Mouse (Mus musculus): ENCODE measurements around the gene Birc5. TPM values are rescaled to one million over a fixed set of nuclear protein-coding genes. Genes with fewer than 3 reads are reported as not detected.

The Birc5 gene
- polyA plus RNA-seq, 1 experiment from 2014 or later, result 37.9 TPM

DNA sequence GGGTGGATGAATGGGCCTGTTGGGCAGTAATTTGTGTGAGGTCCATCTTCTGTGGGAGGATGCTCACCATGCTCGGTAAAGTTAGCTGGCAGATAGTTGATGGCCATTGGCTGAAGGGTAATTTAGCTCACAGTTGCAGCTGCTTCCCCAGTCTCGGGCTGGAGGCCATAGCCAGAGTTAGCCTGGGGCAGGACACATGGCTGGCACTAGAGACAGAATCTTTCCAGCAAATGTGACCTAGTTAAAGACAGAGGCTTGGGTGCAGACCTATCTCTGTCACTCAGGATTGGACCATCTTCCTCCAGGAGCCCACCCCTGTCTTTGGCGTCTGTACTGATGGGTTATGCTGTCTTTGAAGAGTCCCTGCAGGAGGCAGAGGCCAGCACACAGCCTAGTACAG is 9.3 kb downstream of the Birc5 start:
- no peak overlapping the region for H3K27ac ChIP-seq (ENCODE audit: low read depth, low read length)
- 49% methylated on average over 3 of the region's 3 CpGs for WGBS

DNA sequence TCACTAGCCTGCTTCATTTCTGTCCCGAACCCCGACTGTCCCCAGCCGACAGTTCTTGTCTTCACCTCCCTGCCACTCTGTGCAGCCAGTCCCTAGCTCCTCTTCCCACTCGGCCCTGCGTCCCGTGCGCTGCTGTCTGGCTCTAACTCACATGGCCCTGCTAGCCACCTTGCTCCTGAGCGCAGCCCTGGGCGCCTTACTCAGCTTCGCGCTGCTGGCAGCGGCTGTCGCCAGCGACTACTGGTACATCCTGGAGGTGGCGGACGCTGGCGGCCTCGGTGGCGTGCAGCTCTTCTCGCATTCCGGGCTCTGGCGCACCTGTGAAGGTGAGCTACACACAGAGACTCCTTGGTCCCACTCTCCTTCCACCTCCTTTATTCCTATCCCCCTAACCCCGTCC is 11.6 kb downstream of the Birc5 start, which contains the start of gene Tmem235:
TSS of gene Tmem235 (plus strand) at position 152 of the 400 bp plus-strand sequence.
- peak within 1 kb of the TSS; percentile 27; the same call in 1 of the 2 replicates for H3K4me2 ChIP-seq (ENCODE audit: low read length)
- WGBS, result 5% methylated on average over 23 of the region's 23 CpGs
- H3K9me3 ChIP-seq (ENCODE audit: control insufficient read depth, low read length), result no peaks in the 10 kb centered on the region
- H3K27me3 ChIP-seq (replicated peaks; ENCODE audit: control insufficient read depth, insufficient read depth, low read length), result peaks cover 10% of the 10 kb centered on the region; the same call in 1 of the 2 replicates
- no peak for ATAC-seq
- peak within 1 kb of the TSS; percentile 22 for H3K9ac ChIP-seq (ENCODE audit: low read depth, low read length)
- no peak within 1 kb of the TSS; the same call in 1 of the 2 replicates for H3K4me3 ChIP-seq (ENCODE audit: low read length)
- H3K4me1 ChIP-seq (ENCODE audit: control insufficient read depth, insufficient read depth, low read depth, low read length), result peaks cover 2% of the 10 kb centered on the region; the same call in 1 of the 2 replicates
- no peaks in the 10 kb centered on the region for H3K36me3 ChIP-seq (ENCODE audit: control insufficient read depth, insufficient read depth, low read length)
- H3K27ac ChIP-seq (ENCODE audit: low read depth, low read length), result no peak within 1 kb of the TSS

More for the DNA sequence above, 9.3 kb downstream of the Birc5 start:
- H3K4me2 ChIP-seq (ENCODE audit: low read length), result no peak overlapping the region
- H3K9ac ChIP-seq (ENCODE audit: low read depth, low read length), result no peak overlapping the region
- H3K9me3 ChIP-seq (ENCODE audit: control insufficient read depth, low read length), result no peaks in the 10 kb centered on the region
- peaks cover 10% of the 10 kb centered on the region; the same call in 1 of the 2 replicates for H3K27me3 ChIP-seq (replicated peaks; ENCODE audit: control insufficient read depth, insufficient read depth, low read length)
- H3K4me3 ChIP-seq (ENCODE audit: low read length), result no peak overlapping the region
- H3K36me3 ChIP-seq (ENCODE audit: control insufficient read depth, insufficient read depth, low read length), result no peaks in the 10 kb centered on the region
- ATAC-seq, result 0 out of 2 replicates have a peak, but pooled peaks have one; percentile 14
- peaks cover 2% of the 10 kb centered on the region; the same call in 1 of the 2 replicates for H3K4me1 ChIP-seq (ENCODE audit: control insufficient read depth, insufficient read depth, low read depth, low read length)

DNA sequence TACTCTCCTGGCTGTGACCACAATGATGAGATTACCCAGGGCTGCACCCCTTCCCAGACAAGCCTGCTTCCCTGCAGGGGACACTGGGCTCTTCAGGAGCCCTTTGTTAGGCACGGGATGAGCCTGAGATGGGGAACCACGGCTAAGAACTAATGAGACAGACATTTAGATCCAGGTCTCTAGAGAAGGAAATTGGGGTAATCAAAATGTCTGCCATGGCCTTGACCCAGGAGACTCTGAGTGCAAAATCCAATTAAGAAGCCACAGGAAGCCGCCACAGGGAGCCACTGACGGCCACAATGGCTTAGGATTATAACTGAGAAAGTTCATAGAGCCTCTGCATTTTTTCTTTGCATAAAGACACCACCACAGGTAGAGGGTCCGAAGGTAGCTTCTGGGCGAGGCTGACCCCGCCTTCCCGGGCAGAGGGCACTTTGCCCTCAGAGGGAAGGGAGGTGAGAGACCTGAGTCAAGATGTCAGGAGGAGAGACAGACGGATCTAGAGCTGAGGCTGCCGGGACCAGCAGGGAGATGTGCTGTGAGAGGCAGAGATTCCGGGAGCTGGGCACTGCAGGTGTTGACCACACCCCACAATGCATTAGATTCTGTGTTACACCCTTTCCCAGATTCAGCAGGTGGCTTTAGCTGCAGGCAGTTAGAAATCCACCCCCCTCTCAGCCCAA is 14.3 kb downstream of the Birc5 start:
- peaks cover 10% of the 10 kb centered on the region; the same call in 1 of the 2 replicates for H3K27me3 ChIP-seq (replicated peaks; ENCODE audit: control insufficient read depth, insufficient read depth, low read length)
- H3K4me3 ChIP-seq (ENCODE audit: low read length), result no peak overlapping the region
- H3K9ac ChIP-seq (ENCODE audit: low read depth, low read length), result no peak overlapping the region
- H3K9me3 ChIP-seq (ENCODE audit: control insufficient read depth, low read length), result no peaks in the 10 kb centered on the region
- H3K4me2 ChIP-seq (ENCODE audit: low read length), result no peak overlapping the region
- peaks cover 8% of the 10 kb centered on the region for H3K4me1 ChIP-seq (ENCODE audit: control insufficient read depth, insufficient read depth, low read depth, low read length)
- WGBS, result 39% methylated on average over 11 of the region's 11 CpGs
- H3K27ac ChIP-seq (ENCODE audit: low read depth, low read length), result no peak overlapping the region
- H3K36me3 ChIP-seq (ENCODE audit: control insufficient read depth, insufficient read depth, low read length), result no peaks in the 10 kb centered on the region
- no peak for ATAC-seq

DNA sequence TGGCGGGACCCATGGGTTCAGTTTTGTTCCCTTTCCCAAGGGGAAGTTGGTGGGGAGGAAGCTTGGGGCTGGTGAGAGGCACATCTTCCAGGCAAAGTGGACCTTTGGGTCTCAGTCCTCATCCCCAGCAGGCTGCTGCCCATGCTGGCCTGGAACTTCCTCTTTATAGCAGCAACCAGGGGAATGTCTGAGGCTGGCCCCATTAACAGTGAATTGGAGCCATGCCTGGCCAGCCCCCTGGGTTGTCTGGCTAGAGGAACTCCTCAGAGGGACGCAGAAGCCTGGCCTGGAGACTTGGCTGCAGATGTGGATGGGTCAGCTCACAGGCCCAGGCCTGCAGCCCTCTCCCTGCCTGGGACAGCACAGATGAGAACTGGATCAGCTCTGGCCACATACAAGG is 15.8 kb downstream of the Birc5 start:
- no peak overlapping the region for H3K4me3 ChIP-seq (ENCODE audit: low read length)
- H3K9ac ChIP-seq (ENCODE audit: low read depth, low read length), result no peak overlapping the region
- no peak overlapping the region for H3K27ac ChIP-seq (ENCODE audit: low read depth, low read length)
- WGBS, result 62% methylated on average over 2 of the region's 2 CpGs
- no peak overlapping the region for H3K4me2 ChIP-seq (ENCODE audit: low read length)
- no peaks in the 10 kb centered on the region for H3K36me3 ChIP-seq (ENCODE audit: control insufficient read depth, insufficient read depth, low read length)
- no peak for ATAC-seq
- peaks cover 10% of the 10 kb centered on the region; the same call in 1 of the 2 replicates for H3K27me3 ChIP-seq (replicated peaks; ENCODE audit: control insufficient read depth, insufficient read depth, low read length)
- peaks cover 8% of the 10 kb centered on the region for H3K4me1 ChIP-seq (ENCODE audit: control insufficient read depth, insufficient read depth, low read depth, low read length)
- H3K9me3 ChIP-seq (ENCODE audit: control insufficient read depth, low read length), result no peaks in the 10 kb centered on the region

DNA sequence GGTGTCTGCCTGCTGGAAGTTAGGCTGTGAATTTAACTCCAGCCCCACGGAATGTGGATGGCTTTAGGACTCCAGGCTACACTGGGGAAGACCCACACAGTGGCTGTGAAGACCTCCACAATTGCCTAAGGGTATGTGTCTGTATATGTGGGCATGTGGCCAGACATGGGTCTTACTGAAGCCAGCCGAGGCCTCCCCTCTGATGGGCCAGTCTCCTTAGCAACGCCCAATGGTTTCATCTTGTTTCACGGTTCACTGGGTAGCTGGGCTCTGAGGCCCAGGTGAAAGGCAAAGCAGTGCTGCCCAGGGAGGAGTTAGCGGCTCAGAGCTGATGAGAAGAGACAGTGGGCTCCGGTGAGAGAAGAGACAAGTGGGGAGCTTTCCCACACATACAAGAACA is 16.9 kb downstream of the Birc5 start:
- Histone ChIP-seq H3K4me2 (ENCODE audit: low read length) (no peak overlapping the region), H3K9ac (ENCODE audit: low read depth, low read length) (no peak overlapping the region), H3K27me3 (replicated peaks; ENCODE audit: control insufficient read depth, insufficient read depth, low read length) (peaks cover 3% of the 10 kb centered on the region; the same call in 1 of the 2 replicates), H3K4me3 (ENCODE audit: low read length) (no peak overlapping the region), H3K27ac (ENCODE audit: low read depth, low read length) (no peak overlapping the region), H3K4me1 (ENCODE audit: control insufficient read depth, insufficient read depth, low read depth, low read length) (peaks cover 9% of the 10 kb centered on the region), H3K9me3 (ENCODE audit: control insufficient read depth, low read length) (no peaks in the 10 kb centered on the region), H3K36me3 (ENCODE audit: control insufficient read depth, insufficient read depth, low read length) (no peaks in the 10 kb centered on the region)
- WGBS, result 9% methylated on average over 6 of the region's 6 CpGs
- 0 out of 2 replicates have a peak, but pooled peaks have one; percentile 18 for ATAC-seq

DNA sequence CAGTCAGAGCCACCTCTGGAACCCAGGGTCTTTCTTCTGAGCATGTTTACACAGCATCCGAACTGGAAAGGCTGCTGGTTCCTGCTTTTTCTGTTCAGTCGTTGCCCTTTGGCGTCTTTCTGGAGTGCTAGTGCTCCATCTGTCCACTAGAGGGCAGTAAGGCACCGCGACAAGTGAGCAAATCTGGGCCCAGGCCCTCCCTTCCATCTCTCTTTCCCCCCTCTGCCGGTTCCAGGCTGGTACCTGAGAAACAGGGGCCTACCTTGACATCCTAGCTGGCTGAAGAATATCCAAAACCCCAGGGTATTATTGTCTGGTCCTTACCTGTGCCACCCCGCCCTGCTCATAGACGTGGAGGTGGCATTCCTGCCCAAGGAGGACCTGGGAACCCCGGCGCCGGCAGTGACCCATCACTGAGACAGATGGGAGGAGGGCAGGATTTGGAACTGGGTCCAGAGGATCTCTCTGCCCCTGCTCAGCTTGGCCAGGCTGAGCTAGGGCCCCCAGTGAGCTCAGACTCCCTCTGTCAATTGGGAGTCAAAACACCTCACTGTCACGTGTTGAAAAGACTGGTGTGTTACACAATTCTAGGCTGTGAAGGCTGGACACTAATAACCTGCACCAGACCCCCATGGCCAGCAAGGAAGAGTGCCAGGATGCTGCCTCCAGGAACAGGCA is 21.8 kb downstream of the Birc5 start:
- Histone ChIP-seq H3K4me3 (ENCODE audit: low read length) (no peak overlapping the region), H3K36me3 (ENCODE audit: control insufficient read depth, insufficient read depth, low read length) (no peaks in the 10 kb centered on the region), H3K4me2 (ENCODE audit: low read length) (no peak overlapping the region), H3K9me3 (ENCODE audit: control insufficient read depth, low read length) (no peaks in the 10 kb centered on the region), H3K27me3 (replicated peaks; ENCODE audit: control insufficient read depth, insufficient read depth, low read length) (no peaks in the 10 kb centered on the region), H3K9ac (ENCODE audit: low read depth, low read length) (0 out of 2 replicates have a peak overlapping the region, but pooled peaks have one; percentile 20), H3K27ac (ENCODE audit: low read depth, low read length) (no peak overlapping the region), H3K4me1 (ENCODE audit: control insufficient read depth, insufficient read depth, low read depth, low read length) (peaks cover 12% of the 10 kb centered on the region)
- ATAC-seq, result peak; percentile 29
- 32% methylated on average over 12 of the region's 12 CpGs for WGBS

DNA sequence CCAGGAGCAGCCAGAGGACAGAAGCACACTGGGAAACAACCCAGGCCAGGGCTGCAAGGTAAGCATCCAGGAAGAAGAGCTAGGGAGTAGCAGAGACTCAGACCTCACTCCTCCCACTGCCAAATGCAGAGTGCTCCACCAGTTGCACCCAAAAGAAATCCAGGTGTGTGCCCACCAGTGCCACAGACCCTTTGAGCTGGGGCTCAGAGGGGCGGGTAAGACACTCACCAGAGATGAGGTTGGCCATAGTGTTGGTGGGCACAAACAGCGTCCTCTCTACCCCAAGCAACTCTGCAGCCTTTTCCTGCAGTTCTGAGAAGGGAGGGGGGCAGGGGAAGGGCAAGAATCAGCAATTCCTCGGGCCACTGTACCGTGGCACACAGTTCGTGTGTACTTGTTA is 22.3 kb downstream of the Birc5 start:
- H3K36me3 ChIP-seq (ENCODE audit: control insufficient read depth, insufficient read depth, low read length), result no peaks in the 10 kb centered on the region
- H3K9ac ChIP-seq (ENCODE audit: low read depth, low read length), result no peak overlapping the region
- H3K27ac ChIP-seq (ENCODE audit: low read depth, low read length), result no peak overlapping the region
- H3K4me1 ChIP-seq (ENCODE audit: control insufficient read depth, insufficient read depth, low read depth, low read length), result peaks cover 7% of the 10 kb centered on the region
- H3K4me3 ChIP-seq (ENCODE audit: low read length), result no peak overlapping the region
- no peak for ATAC-seq
- H3K27me3 ChIP-seq (replicated peaks; ENCODE audit: control insufficient read depth, insufficient read depth, low read length), result no peaks in the 10 kb centered on the region
- H3K4me2 ChIP-seq (ENCODE audit: low read length), result no peak overlapping the region
- H3K9me3 ChIP-seq (ENCODE audit: control insufficient read depth, low read length), result no peaks in the 10 kb centered on the region
- WGBS, result 76% methylated on average over 5 of the region's 5 CpGs

DNA sequence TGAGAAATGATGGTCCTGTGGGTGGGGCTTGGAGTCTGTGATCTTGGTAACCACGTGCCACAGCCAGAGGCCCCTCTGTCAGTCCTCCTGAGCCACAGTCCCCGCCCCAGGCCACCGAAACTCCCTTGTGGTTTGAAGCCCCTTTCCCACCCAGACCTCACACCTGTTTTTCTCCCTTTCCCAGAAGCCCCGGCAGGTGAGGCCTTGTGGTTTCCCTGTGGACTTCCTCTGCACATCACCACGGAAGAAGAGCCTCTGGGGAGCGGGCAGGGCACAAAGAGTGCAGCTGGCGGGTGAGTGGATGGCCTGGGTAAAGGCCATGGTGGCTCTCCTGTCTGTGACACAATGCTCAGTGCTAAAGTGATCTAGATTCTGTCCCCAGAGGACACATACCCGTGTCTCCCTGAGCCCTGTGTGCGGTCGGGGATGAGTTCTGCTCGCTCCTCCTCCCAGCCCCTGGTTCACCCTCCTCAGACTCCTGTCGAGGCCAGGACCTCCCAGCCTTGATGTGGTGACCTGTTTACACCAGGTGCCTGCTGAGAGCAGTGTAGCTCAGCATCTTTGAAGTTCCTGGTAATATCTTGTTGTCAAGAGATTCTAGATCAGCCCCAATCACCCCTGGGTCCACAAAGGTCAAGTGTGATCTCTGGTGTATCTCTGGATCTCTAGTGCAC is 23.0 kb downstream of the Birc5 start:
- Histone ChIP-seq H3K4me2 (ENCODE audit: low read length) (peak overlapping the region; percentile 76), H3K27ac (ENCODE audit: low read depth, low read length) (no peak overlapping the region), H3K4me1 (ENCODE audit: control insufficient read depth, insufficient read depth, low read depth, low read length) (peaks cover 7% of the 10 kb centered on the region), H3K9me3 (ENCODE audit: control insufficient read depth, low read length) (no peaks in the 10 kb centered on the region), H3K27me3 (replicated peaks; ENCODE audit: control insufficient read depth, insufficient read depth, low read length) (no peaks in the 10 kb centered on the region), H3K4me3 (ENCODE audit: low read length) (no peak overlapping the region), H3K9ac (ENCODE audit: low read depth, low read length) (peak overlapping the region; percentile 76), H3K36me3 (ENCODE audit: control insufficient read depth, insufficient read depth, low read length) (no peaks in the 10 kb centered on the region)
- 62% methylated on average over 12 of the region's 12 CpGs for WGBS
- ATAC-seq, result no peak
